Comparison of ENCODE assay signal across 36 mouse cellular contexts in the genomic region with DNA sequence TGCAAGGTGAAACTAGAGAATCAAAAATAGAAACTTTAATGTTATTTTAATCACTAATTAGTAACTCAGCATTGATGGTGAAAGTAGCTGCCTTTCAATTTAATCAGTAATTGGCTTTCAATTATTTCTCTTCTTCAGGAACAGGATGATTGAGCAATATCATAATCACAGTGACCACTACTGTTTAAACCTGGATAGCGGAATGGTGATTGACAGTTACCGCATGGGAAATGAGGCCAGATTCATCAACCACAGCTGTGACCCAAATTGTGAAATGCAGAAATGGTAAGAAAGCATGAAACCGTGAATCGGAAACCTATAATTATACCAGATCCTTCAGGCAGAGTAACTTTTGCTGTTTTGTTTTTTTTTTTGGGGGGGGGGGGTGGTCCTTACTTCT. TPM values are rescaled to one million over a fixed set of nuclear protein-coding genes. Genes with fewer than 3 reads are reported as not detected.
"Had no signal": no experiment of that assay in that cellular context is flagged by ENCODE, and none has a peak within 500 bp of the region (broad histone marks: within the 10 kb centered on the region; RNA-seq: fewer than 3 reads in every experiment).

No protein-coding gene starts in this region.

- H3K4me1 ChIP-seq: heart, embryonic 13.5 days; heart, embryonic 15.5 days; hindbrain, embryonic 13.5 days; hindbrain, embryonic 15.5 days; kidney, embryonic 15.5 days; limb, embryonic 10.5 days; limb, embryonic 12.5 days; liver, embryonic 13.5 days; liver, embryonic 15.5 days had no signal

- H3K4me3 ChIP-seq: gastrocnemius, adult 2 months; heart, embryonic 13.5 days; heart, embryonic 15.5 days; hindbrain, embryonic 13.5 days; hindbrain, embryonic 15.5 days; kidney, embryonic 15.5 days; left cerebral cortex, adult 2 months; limb, embryonic 10.5 days; limb, embryonic 12.5 days; liver, embryonic 13.5 days; liver, embryonic 15.5 days had no signal

- H3K27ac ChIP-seq: gastrocnemius, adult 2 months; heart, embryonic 13.5 days; heart, embryonic 15.5 days; hindbrain, embryonic 13.5 days; hindbrain, embryonic 15.5 days; hindbrain, postnatal 0 days; kidney, embryonic 15.5 days; kidney, postnatal 0 days; left cerebral cortex, adult 2 months; limb, embryonic 10.5 days; limb, embryonic 12.5 days; liver, embryonic 13.5 days; liver, embryonic 15.5 days had no signal

- ATAC-seq: hindbrain, postnatal 0 days; intestine, embryonic 16.5 days had no signal

- DNase-seq: gastrocnemius, adult 2 months; gastrocnemius, postnatal 10 days; gastrocnemius, postnatal 36 days; heart, adult 18-20 months; heart, postnatal 14 days; heart, postnatal 36 days; kidney, adult 11 months; kidney, adult 2 months; kidney, adult 9 months; kidney, postnatal 14 days; kidney, postnatal 36 days; layer of hippocampus, adult 9-11 months; layer of hippocampus, postnatal 36 days; liver; liver, embryonic 13.5 days had no signal

- H3K27me3 ChIP-seq: heart, embryonic 13.5 days; heart, embryonic 15.5 days; hindbrain, embryonic 13.5 days; hindbrain, embryonic 15.5 days; kidney, embryonic 15.5 days; limb, embryonic 12.5 days; liver, embryonic 13.5 days; liver, embryonic 15.5 days had no signal

- H3K9me3 ChIP-seq: heart, embryonic 13.5 days; heart, embryonic 15.5 days; hindbrain, embryonic 13.5 days; hindbrain, embryonic 15.5 days; kidney, embryonic 15.5 days; limb, embryonic 10.5 days; limb, embryonic 12.5 days; liver, embryonic 13.5 days; liver, embryonic 15.5 days had no signal

RNA-seq across cellular contexts. Expression of gene Gm43738, which starts 57.5 kb away (rescaled TPM):
- total RNA-seq: gastrocnemius, adult 2 months; gastrocnemius, postnatal 10 days; gastrocnemius, postnatal 36 days; heart, adult 18-20 months; heart, adult 8-10 months; heart, postnatal 14 days; heart, postnatal 36 days; hematopoietic stem cell, adult 5-6 weeks; hindbrain, postnatal 0 days; layer of hippocampus, adult 18-20 months; layer of hippocampus, postnatal 14 days; layer of hippocampus, postnatal 36 days; left cerebral cortex, adult 2 months; left cerebral cortex, postnatal 14 days had no signal
- polyA plus RNA-seq: heart, embryonic 11.5 days; heart, embryonic 13.5 days; heart, postnatal 0 days; hindbrain, embryonic 13.5 days; hindbrain, embryonic 15.5 days; hindbrain, postnatal 0 days; intestine, embryonic 16.5 days; kidney, adult 2 months; kidney, embryonic 15.5 days; kidney, postnatal 0 days; large intestine, adult 2 months; liver, embryonic 11.5 days; liver, embryonic 13.5 days; liver, embryonic 15.5 days had no signal
